Mouse (Mus musculus): Measurements from ENCODE around the gene Srrm1. TPM values are rescaled to one million over a fixed set of nuclear protein-coding genes. Genes with fewer than 3 reads are reported as not detected.

Gene Srrm1
- polyA plus RNA-seq, 1 experiment from 2014 or later, result 108 TPM

DNA sequence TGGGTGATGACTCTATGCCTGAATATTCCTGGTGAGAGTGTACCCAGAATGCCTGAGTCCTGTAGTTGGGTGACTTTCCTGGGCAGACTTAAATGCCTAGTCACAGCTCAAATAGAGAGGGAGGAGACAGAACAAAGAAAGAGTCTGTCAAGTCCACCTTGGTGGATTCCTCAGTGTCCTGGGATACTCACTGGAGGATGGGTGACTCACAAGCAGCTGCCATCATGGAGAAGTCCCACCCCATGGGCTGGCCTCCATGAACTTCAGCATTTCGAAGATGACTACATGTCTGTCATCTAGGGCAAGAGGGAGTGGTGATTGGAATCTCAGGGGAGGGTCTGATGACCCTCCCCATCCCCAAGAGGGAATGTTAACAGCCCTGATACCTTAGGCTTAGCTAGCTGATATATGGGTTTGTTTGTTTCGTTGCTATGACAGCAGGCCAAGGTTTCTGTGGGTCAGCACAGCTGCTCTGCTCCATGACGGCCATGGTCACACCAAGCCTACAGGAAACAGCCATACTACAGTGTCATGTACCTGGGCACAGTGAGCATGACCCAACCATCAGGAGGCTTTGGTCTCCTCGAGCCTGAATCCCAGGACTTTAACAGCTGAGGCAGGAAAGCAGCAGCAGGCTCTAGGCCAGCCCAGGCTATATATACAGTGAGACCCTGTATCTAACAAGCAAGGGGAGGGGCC is 76.3 kb downstream of the Srrm1 start:
- TF ChIP-seq CTCF (IDR thresholded peaks at IDR 0.05; ENCODE audit: low read depth) (no peak), EP300 (optimal IDR thresholded peaks at IDR 0.05) (no peak)
- 41% methylated on average over 4 of the region's 4 CpGs for WGBS

DNA sequence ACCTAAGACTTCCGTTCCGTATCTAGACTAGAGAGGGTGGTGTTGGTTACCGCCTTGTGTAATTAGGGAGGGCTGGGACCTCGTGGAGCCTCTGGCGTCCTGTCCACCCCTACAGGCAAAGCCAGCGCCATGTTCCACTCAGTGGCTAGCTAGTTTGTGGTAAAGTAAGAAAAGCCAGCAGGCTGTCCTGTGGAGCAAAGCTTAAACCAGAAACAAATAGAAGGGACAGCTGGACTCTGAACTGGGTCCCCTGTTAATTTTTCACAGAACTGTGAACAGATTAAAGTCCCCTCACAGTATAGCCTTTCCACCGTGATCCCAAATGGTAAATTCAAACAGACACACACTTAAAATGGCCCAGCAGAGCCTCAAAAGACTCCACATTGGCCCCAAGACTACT is 78.4 kb downstream of the Srrm1 start:
- ATAC-seq (ENCODE audit: low FRiP score, low TSS enrichment), result no peak
- H3K9ac ChIP-seq (ENCODE audit: low read length), result no peak overlapping the region
- H3K27ac ChIP-seq (replicated peaks), result no peak overlapping the region

More for the DNA sequence above, 76.3 kb downstream of the Srrm1 start:
- no peak overlapping the region for H3K27ac ChIP-seq (replicated peaks)
- no peak for ATAC-seq (ENCODE audit: low FRiP score, low TSS enrichment)
- DNase-seq (ENCODE audit: low spot score), result peak; percentile 38
- H3K4me1 ChIP-seq (replicated peaks; ENCODE audit: control insufficient read depth, insufficient read depth), result 0 out of 2 replicates have a peak, but pooled peaks cover 2% of the 10 kb centered on the region
- no peaks in the 10 kb centered on the region for H3K27me3 ChIP-seq (ENCODE audit: control insufficient read depth, insufficient read depth, low read length)
- no peaks in the 10 kb centered on the region for H3K9me3 ChIP-seq (ENCODE audit: control insufficient read depth, low read length)
- H3K36me3 ChIP-seq (ENCODE audit: control insufficient read depth, insufficient read depth, low read length), result no peaks in the 10 kb centered on the region
- no peak overlapping the region for H3K4me2 ChIP-seq (replicated peaks; ENCODE audit: low read depth)
- no peak overlapping the region for H3K9ac ChIP-seq (ENCODE audit: low read length)
- no peak overlapping the region for H3K4me3 ChIP-seq (ENCODE audit: low read depth, low read length)

DNA sequence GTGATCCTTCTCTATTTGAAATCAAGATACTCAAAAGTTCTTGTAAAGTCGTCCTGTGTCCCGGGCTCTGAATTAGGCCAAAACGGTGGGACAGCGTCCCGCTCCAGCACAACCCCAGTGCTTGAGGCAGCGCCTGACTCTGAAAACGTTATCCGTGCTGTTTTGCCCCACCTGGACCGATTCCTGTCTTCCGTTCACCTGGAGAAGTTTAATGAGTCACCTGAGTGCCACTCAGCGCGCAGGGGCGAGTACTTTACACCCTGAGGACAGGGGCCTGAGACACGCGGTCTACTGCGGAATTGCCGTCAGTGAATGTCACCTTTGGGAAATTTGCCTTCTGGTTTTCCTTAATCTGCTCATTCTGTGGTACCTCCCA is 79.8 kb downstream of the Srrm1 start:
- WGBS, result 7% methylated on average over 17 of the region's 17 CpGs

More for the DNA sequence above, 78.4 kb downstream of the Srrm1 start:
- Histone ChIP-seq H3K4me1 (replicated peaks; ENCODE audit: control insufficient read depth, insufficient read depth) (0 out of 2 replicates have a peak, but pooled peaks cover 2% of the 10 kb centered on the region), H3K36me3 (ENCODE audit: control insufficient read depth, insufficient read depth, low read length) (no peaks in the 10 kb centered on the region), H3K4me2 (replicated peaks; ENCODE audit: low read depth) (no peak overlapping the region), H3K9me3 (ENCODE audit: control insufficient read depth, low read length) (no peaks in the 10 kb centered on the region), H3K27me3 (ENCODE audit: control insufficient read depth, insufficient read depth, low read length) (no peaks in the 10 kb centered on the region), H3K4me3 (ENCODE audit: low read depth, low read length) (no peak overlapping the region)
- 65% methylated on average over 7 of the region's 7 CpGs for WGBS
- no peak for DNase-seq (ENCODE audit: low spot score)
- TF ChIP-seq EP300 (optimal IDR thresholded peaks at IDR 0.05) (no peak), CTCF (IDR thresholded peaks at IDR 0.05; ENCODE audit: low read depth) (no peak)

DNA sequence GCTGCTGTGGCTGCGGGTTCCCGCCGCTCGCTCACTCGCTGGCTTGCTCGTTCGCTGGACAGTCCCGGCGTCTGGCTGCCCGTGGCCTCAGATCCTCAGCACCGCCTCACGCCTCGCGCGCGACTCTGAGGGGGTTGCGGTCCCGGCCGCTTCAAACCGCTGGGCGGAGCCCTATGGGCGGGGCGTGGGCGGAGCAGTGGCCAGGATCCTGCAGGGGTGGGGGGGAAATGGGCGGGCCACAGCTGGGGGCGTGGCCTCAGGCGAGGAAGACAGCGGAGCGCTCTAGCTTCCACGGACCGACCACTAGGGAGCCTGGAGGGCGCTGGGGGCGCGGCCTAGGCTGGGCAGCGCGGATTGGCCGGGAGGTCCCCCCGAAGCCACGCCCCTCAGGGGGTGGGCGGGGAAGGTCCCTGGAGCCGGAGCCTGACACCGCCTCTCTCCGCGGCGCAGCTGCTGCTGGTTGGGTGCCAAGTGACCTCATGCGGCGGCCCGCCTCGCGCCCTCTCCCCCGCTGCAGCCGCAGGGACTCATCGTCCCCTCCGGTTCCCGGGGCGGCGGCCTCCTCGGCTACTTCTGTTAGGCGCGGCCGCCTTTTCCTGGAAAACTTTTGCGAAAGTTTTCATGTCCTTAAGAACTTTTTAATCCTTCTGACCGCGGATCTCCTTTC is 80.3 kb downstream of the Srrm1 start, which contains the start of gene Clic4:
Clic4 (minus strand) TSS at position 175 of the 667 bp plus-strand sequence.
- no peaks in the 10 kb centered on the region for H3K9me3 ChIP-seq (ENCODE audit: control insufficient read depth, low read length)
- no peaks in the 10 kb centered on the region for H3K36me3 ChIP-seq (ENCODE audit: control insufficient read depth, insufficient read depth, low read length)
- H3K4me2 ChIP-seq (replicated peaks; ENCODE audit: low read depth), result peak within 1 kb of the TSS; percentile 68
- WGBS, result under 1% methylated on average over 58 of the region's 64 CpGs
- DNase-seq (ENCODE audit: low spot score) (peak; percentile 100), ATAC-seq (ENCODE audit: low FRiP score, low TSS enrichment) (peak; percentile 98)
- TF ChIP-seq EP300 (optimal IDR thresholded peaks at IDR 0.05), result peak; percentile 69
- peak; percentile 62 for TF ChIP-seq CTCF (IDR thresholded peaks at IDR 0.05; ENCODE audit: low read depth)
- peak within 1 kb of the TSS; percentile 93 for H3K4me3 ChIP-seq (ENCODE audit: low read depth, low read length)
- 0 out of 2 replicates have a peak, but pooled peaks cover 2% of the 10 kb centered on the region for H3K4me1 ChIP-seq (replicated peaks; ENCODE audit: control insufficient read depth, insufficient read depth)
- H3K27ac ChIP-seq (replicated peaks), result peak within 1 kb of the TSS; percentile 99
- no peaks in the 10 kb centered on the region for H3K27me3 ChIP-seq (ENCODE audit: control insufficient read depth, insufficient read depth, low read length)
- peak within 1 kb of the TSS; percentile 93 for H3K9ac ChIP-seq (ENCODE audit: low read length)

More for the DNA sequence above, 79.8 kb downstream of the Srrm1 start:
- TF ChIP-seq EP300 (optimal IDR thresholded peaks at IDR 0.05) (no peak), CTCF (IDR thresholded peaks at IDR 0.05; ENCODE audit: low read depth) (no peak)
- H3K36me3 ChIP-seq (ENCODE audit: control insufficient read depth, insufficient read depth, low read length), result no peaks in the 10 kb centered on the region
- peak overlapping the region; percentile 64 for H3K9ac ChIP-seq (ENCODE audit: low read length)
- no peaks in the 10 kb centered on the region for H3K9me3 ChIP-seq (ENCODE audit: control insufficient read depth, low read length)
- H3K4me3 ChIP-seq (ENCODE audit: low read depth, low read length), result peak overlapping the region; percentile 39
- H3K4me1 ChIP-seq (replicated peaks; ENCODE audit: control insufficient read depth, insufficient read depth), result 0 out of 2 replicates have a peak, but pooled peaks cover 2% of the 10 kb centered on the region
- H3K4me2 ChIP-seq (replicated peaks; ENCODE audit: low read depth), result peak overlapping the region; percentile 62
- no peaks in the 10 kb centered on the region for H3K27me3 ChIP-seq (ENCODE audit: control insufficient read depth, insufficient read depth, low read length)
- peak overlapping the region; percentile 87 for H3K27ac ChIP-seq (replicated peaks)
- peak; percentile 21; the same call in 1 of the 2 replicates for ATAC-seq (ENCODE audit: low FRiP score, low TSS enrichment)
- peak; percentile 71 for DNase-seq (ENCODE audit: low spot score)

DNA sequence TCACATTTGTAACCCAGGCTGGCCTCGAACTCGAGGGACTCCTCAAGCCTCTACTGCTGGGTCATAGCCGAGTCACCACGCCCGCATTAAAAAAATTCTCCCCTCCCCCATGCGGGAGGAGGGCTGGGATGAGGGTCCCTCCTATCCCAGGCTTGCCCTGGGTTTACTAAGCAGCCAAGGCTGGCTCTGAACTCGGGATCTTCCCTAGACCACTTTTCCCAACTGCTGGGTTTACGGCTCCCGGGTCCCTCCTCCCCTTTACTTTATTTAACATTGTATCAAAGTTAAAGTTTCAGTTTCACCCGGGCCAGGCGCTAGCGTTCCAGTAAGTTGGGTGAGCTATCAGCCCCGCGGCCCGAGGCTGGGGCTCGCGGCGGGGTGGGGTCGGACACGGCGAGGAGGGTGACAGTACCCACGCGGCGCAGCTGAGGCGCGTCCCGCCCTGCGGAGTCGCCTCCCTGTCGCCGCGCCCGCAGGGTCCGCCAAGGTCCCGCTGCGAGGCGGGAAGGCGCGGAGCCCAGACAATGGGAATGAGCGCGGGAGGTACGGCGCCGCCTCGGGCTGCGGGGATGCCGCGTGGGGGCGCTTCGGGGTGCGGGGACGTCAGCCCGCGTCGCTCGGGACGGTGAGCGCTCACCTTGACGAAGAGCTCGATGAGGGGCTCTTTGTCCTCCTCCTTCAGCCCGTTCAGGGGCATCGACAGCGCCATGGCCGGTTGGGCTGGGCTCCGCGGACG is 81.1 kb downstream of the Srrm1 start:
- TF ChIP-seq EP300 (optimal IDR thresholded peaks at IDR 0.05) (no peak), CTCF (IDR thresholded peaks at IDR 0.05; ENCODE audit: low read depth) (no peak)
- under 1% methylated on average over 56 of the region's 67 CpGs for WGBS
- ATAC-seq (ENCODE audit: low FRiP score, low TSS enrichment) (peak; percentile 38), DNase-seq (ENCODE audit: low spot score) (peak; percentile 72)
- no peaks in the 10 kb centered on the region for H3K27me3 ChIP-seq (ENCODE audit: control insufficient read depth, insufficient read depth, low read length)
- peak overlapping the region; percentile 93 for H3K4me3 ChIP-seq (ENCODE audit: low read depth, low read length)
- peak overlapping the region; percentile 68 for H3K4me2 ChIP-seq (replicated peaks; ENCODE audit: low read depth)
- H3K9me3 ChIP-seq (ENCODE audit: control insufficient read depth, low read length), result no peaks in the 10 kb centered on the region
- peak overlapping the region; percentile 99 for H3K27ac ChIP-seq (replicated peaks)
- 0 out of 2 replicates have a peak, but pooled peaks cover 2% of the 10 kb centered on the region for H3K4me1 ChIP-seq (replicated peaks; ENCODE audit: control insufficient read depth, insufficient read depth)
- H3K9ac ChIP-seq (ENCODE audit: low read length), result peak overlapping the region; percentile 93
- no peaks in the 10 kb centered on the region for H3K36me3 ChIP-seq (ENCODE audit: control insufficient read depth, insufficient read depth, low read length)

All from stomach, postnatal 0 days (tissue).